Mouse (Mus musculus): ENCODE results near the gene Zfp296. TPM values are rescaled to one million over a fixed set of nuclear protein-coding genes. Genes with fewer than 3 reads are reported as not detected.

The Zfp296 gene
- polyA plus RNA-seq (2012; rRNA removed), result 1.4 and 1.6 TPM in 2 replicates

- TF ChIP-seq CTCF (IDR thresholded peaks at IDR 0.05; ENCODE audit: borderline replicate concordance, extremely low read depth, insufficient read depth, insufficient read length) (no peak), POLR2A (IDR thresholded peaks at IDR 0.05; ENCODE audit: borderline replicate concordance, extremely low read depth, insufficient read depth, insufficient read length, poor library complexity, severe bottlenecking) (no peak)
- no peak for DNase-seq (ENCODE audit: low read depth)
Observed at GRCm38 (mm10) chr7:19577141-19577852, at the start of gene Zfp296, which contains the start of gene Gemin7. Gene Zfp296, plus strand, starts transcription at chr7:19577287. Gene Gemin7, minus strand, starts transcription at chr7:19577595.

- TF ChIP-seq POLR2A (IDR thresholded peaks at IDR 0.05; ENCODE audit: borderline replicate concordance, extremely low read depth, insufficient read depth, insufficient read length, poor library complexity, severe bottlenecking) (no peak), CTCF (IDR thresholded peaks at IDR 0.05; ENCODE audit: borderline replicate concordance, extremely low read depth, insufficient read depth, insufficient read length) (no peak)
Observed at GRCm38 (mm10) chr7:19531077-19531476, 46.0 kb upstream of the Zfp296 start.

GRCm38 (mm10) chr7:19532240-19532639 is 44.8 kb upstream of the Zfp296 start:
- TF ChIP-seq POLR2A (IDR thresholded peaks at IDR 0.05; ENCODE audit: borderline replicate concordance, extremely low read depth, insufficient read depth, insufficient read length, poor library complexity, severe bottlenecking) (no peak), CTCF (IDR thresholded peaks at IDR 0.05; ENCODE audit: borderline replicate concordance, extremely low read depth, insufficient read depth, insufficient read length) (no peak)
- no peak for DNase-seq (ENCODE audit: low read depth)

More at GRCm38 (mm10) chr7:19531077-19531476, 46.0 kb upstream of the Zfp296 start:
- no peak for DNase-seq (ENCODE audit: low read depth)

GRCm38 (mm10) chr7:19534676-19535075 is 42.4 kb upstream of the Zfp296 start:
- no peak for DNase-seq (ENCODE audit: low read depth)
- TF ChIP-seq CTCF (IDR thresholded peaks at IDR 0.05; ENCODE audit: borderline replicate concordance, extremely low read depth, insufficient read depth, insufficient read length), result no peak
- no peak for TF ChIP-seq POLR2A (IDR thresholded peaks at IDR 0.05; ENCODE audit: borderline replicate concordance, extremely low read depth, insufficient read depth, insufficient read length, poor library complexity, severe bottlenecking)

GRCm38 (mm10) chr7:19540771-19541566 is 36.1 kb upstream of the Zfp296 start:
- no peak for DNase-seq (ENCODE audit: low read depth)
- TF ChIP-seq POLR2A (IDR thresholded peaks at IDR 0.05; ENCODE audit: borderline replicate concordance, extremely low read depth, insufficient read depth, insufficient read length, poor library complexity, severe bottlenecking) (no peak), CTCF (IDR thresholded peaks at IDR 0.05; ENCODE audit: borderline replicate concordance, extremely low read depth, insufficient read depth, insufficient read length) (no peak)

- TF ChIP-seq POLR2A (IDR thresholded peaks at IDR 0.05; ENCODE audit: borderline replicate concordance, extremely low read depth, insufficient read depth, insufficient read length, poor library complexity, severe bottlenecking), result no peak
- no peak for TF ChIP-seq CTCF (IDR thresholded peaks at IDR 0.05; ENCODE audit: borderline replicate concordance, extremely low read depth, insufficient read depth, insufficient read length)
Observed at GRCm38 (mm10) chr7:19541681-19542154, 35.4 kb upstream of the Zfp296 start.

GRCm38 (mm10) chr7:19542155-19542691 is 34.9 kb upstream of the Zfp296 start:
- peak; percentile 91 for DNase-seq (ENCODE audit: low read depth)

More at GRCm38 (mm10) chr7:19541681-19542154, 35.4 kb upstream of the Zfp296 start:
- DNase-seq (ENCODE audit: low read depth), result no peak

GRCm38 (mm10) chr7:19543584-19543983 is 33.5 kb upstream of the Zfp296 start:
- TF ChIP-seq POLR2A (IDR thresholded peaks at IDR 0.05; ENCODE audit: borderline replicate concordance, extremely low read depth, insufficient read depth, insufficient read length, poor library complexity, severe bottlenecking), result no peak
- peak; percentile 52; the same call in 1 of the 2 replicates for TF ChIP-seq CTCF (IDR thresholded peaks at IDR 0.05; ENCODE audit: borderline replicate concordance, extremely low read depth, insufficient read depth, insufficient read length)
- DNase-seq (ENCODE audit: low read depth), result no peak

More at GRCm38 (mm10) chr7:19542155-19542691, 34.9 kb upstream of the Zfp296 start:
- TF ChIP-seq CTCF (IDR thresholded peaks at IDR 0.05; ENCODE audit: borderline replicate concordance, extremely low read depth, insufficient read depth, insufficient read length), result no peak
- no peak for TF ChIP-seq POLR2A (IDR thresholded peaks at IDR 0.05; ENCODE audit: borderline replicate concordance, extremely low read depth, insufficient read depth, insufficient read length, poor library complexity, severe bottlenecking)

GRCm38 (mm10) chr7:19546007-19546406 is 31.1 kb upstream of the Zfp296 start:
- DNase-seq (ENCODE audit: low read depth), result no peak
- TF ChIP-seq CTCF (IDR thresholded peaks at IDR 0.05; ENCODE audit: borderline replicate concordance, extremely low read depth, insufficient read depth, insufficient read length) (no peak), POLR2A (IDR thresholded peaks at IDR 0.05; ENCODE audit: borderline replicate concordance, extremely low read depth, insufficient read depth, insufficient read length, poor library complexity, severe bottlenecking) (no peak)

GRCm38 (mm10) chr7:19547344-19547969 is 29.6 kb upstream of the Zfp296 start:
- DNase-seq (ENCODE audit: low read depth), result no peak
- TF ChIP-seq CTCF (IDR thresholded peaks at IDR 0.05; ENCODE audit: borderline replicate concordance, extremely low read depth, insufficient read depth, insufficient read length) (no peak), POLR2A (IDR thresholded peaks at IDR 0.05; ENCODE audit: borderline replicate concordance, extremely low read depth, insufficient read depth, insufficient read length, poor library complexity, severe bottlenecking) (no peak)

Measured in brain, embryonic 14.5 days (tissue).